Mouse (Mus musculus): ENCODE data around the gene Mat1a. TPM values are rescaled to one million over a fixed set of nuclear protein-coding genes. Genes with fewer than 3 reads are reported as not detected.

The Mat1a gene
- polyA plus RNA-seq, 1 experiment = 0.57 TPM

Other genes with a start within 250 kb of the Mat1a start
- 5.4 and 7.0 TPM in 2 replicates for gene Sh2d4b, start 211.8 kb upstream of the Mat1a start, polyA plus RNA-seq (2012; rRNA removed)
- gene Tspan14, start 138.2 kb upstream of the Mat1a start, polyA plus RNA-seq (2012; rRNA removed) = 86.4 and 87.4 TPM in 2 replicates
- 7.3 and 7.8 TPM in 2 replicates for gene Fam213a, start 91.2 kb upstream of the Mat1a start, polyA plus RNA-seq (2012; rRNA removed)
- gene Dydc2, start 35.8 kb upstream of the Mat1a start, polyA plus RNA-seq (2012; rRNA removed) = not detected in 2 replicates
- gene Dydc1, start 32.1 kb upstream of the Mat1a start, polyA plus RNA-seq (2012; rRNA removed) = 0.09 TPM in 1 of 2 replicates, not detected in the other
- gene Sftpa1, start 26.7 kb downstream of the Mat1a start, polyA plus RNA-seq (2012; rRNA removed) = 0.84 and 1.4 TPM in 2 replicates
- 0.15 TPM in 1 of 2 replicates, not detected in the other for gene Mbl1, start 46.4 kb downstream of the Mat1a start, polyA plus RNA-seq (2012; rRNA removed)
- 0.64 and 0.71 TPM in 2 replicates for gene Sftpd, start 80.1 kb downstream of the Mat1a start, polyA plus RNA-seq (2012; rRNA removed)
- not detected in 2 replicates for gene Gm2832, start 173.8 kb downstream of the Mat1a start, polyA plus RNA-seq (2012; rRNA removed)
- gene Gm5798, start 243.6 kb downstream of the Mat1a start, polyA plus RNA-seq (2012; rRNA removed) = not detected in 2 replicates